9 mouse cellular contexts compared by ENCODE assay signal in the genomic region with DNA sequence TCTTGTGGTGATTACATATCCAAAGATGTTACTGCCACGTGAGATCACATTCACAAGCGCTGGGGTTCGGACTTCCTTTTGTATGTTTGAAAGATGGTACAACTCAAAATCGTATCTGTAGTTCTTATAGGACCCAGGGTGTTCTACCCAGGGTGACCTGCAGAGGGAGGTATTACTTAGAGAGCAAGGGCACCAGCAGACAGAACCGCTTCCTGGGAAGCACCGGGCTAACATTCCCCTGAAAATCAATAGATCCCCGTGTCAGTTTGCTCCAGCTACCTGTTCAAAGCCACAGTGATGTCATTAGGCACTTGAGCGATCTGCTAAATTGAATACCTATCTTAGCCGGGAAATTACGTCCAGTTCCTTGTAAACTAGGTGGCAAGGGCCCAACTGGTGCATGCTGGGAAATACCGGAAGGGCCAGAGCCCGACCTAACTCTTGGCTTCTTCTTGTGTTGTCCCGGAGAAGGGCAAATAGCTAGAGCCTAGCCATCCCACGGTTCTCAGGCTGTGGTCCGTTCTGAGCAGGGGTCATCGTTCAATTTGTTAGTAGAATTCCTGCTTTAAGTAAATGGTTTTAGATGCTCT. TPM values are rescaled to one million over a fixed set of nuclear protein-coding genes. Genes with fewer than 3 reads are reported as not detected.
DNase-seq lines count a peak whose midpoint lies in the region; ATAC-seq and TF ChIP-seq lines count a peak whose summit lies in the region.
"Had no signal": no experiment of that assay in that cellular context is flagged by ENCODE, and none has a peak within 500 bp of the region (broad histone marks: within the 10 kb centered on the region; RNA-seq: fewer than 3 reads in every experiment).

No protein-coding gene starts in this region.

- TF ChIP-seq POLR2A in limb, embryonic 14.5 days (IDR thresholded peaks at IDR 0.05; ENCODE audit: borderline replicate concordance, extremely low read depth, insufficient read depth, insufficient read length) = no peak

- no peaks in the 10 kb centered on the region for H3K36me3 ChIP-seq in heart, embryonic 15.5 days
- H3K36me3 ChIP-seq in limb, embryonic 14.5 days (ENCODE audit: control insufficient read depth, insufficient read depth, low read length) = no peaks in the 10 kb centered on the region
- H3K36me3 ChIP-seq: neural tube, embryonic 13.5 days had no signal

- intact Hi-C loops in left cerebral cortex, adult 2 months (cut with DNase I) = loop anchor here (2.0 to 10.0 kb wide), 2 partner anchors 361 to 465 kb away; no protein-coding TSS in a partner anchor
- intact Hi-C loops in left cerebral cortex, postnatal 36 days (cut with DNase I) = loop anchor here (10.0 kb wide), 1 partner anchor 455 kb away; no protein-coding TSS in a partner anchor

- peak in 1 of 2 experiments; percentile 44 for DNase-seq in left cerebral cortex, adult 2 months (ENCODE audit: extremely low spot score in 1 of 2, low spot score in 2 of 2)
- DNase-seq in left cerebral cortex, postnatal 36 days (ENCODE audit: low spot score in 2 of 2) = no peak
- DNase-seq in NIH3T3 (ENCODE audit: low read depth) = peak; percentile 62
- peak; percentile 81 to 84 for DNase-seq in cerebellum, postnatal 10 days
- peak; percentile 38 for DNase-seq in limb, embryonic 14.5 days (ENCODE audit: low spot score)
- peak; percentile 60 for DNase-seq in retina, embryonic 14.5 days (ENCODE audit: low spot score)

- H3K27me3 ChIP-seq in heart, embryonic 15.5 days = no peaks in the 10 kb centered on the region
- H3K27me3 ChIP-seq in limb, embryonic 14.5 days (ENCODE audit: control insufficient read depth, insufficient read depth, low read length) = no peaks in the 10 kb centered on the region
- H3K27me3 ChIP-seq: neural tube, embryonic 13.5 days had no signal

- 0 out of 2 replicates have a peak overlapping the region, but pooled peaks have one; percentile 7 for H3K4me3 ChIP-seq in left cerebral cortex, adult 2 months
- no peak overlapping the region for H3K4me3 ChIP-seq in heart, embryonic 15.5 days
- H3K4me3 ChIP-seq in limb, embryonic 14.5 days (replicated peaks; ENCODE audit: low read length) = no peak overlapping the region
- H3K4me3 ChIP-seq: neural tube, embryonic 13.5 days had no signal

- no peaks in the 10 kb centered on the region for H3K4me1 ChIP-seq in heart, embryonic 15.5 days (replicated peaks)
- no peaks in the 10 kb centered on the region for H3K4me1 ChIP-seq in limb, embryonic 14.5 days (ENCODE audit: control insufficient read depth, insufficient read depth, low read length)
- H3K4me1 ChIP-seq: neural tube, embryonic 13.5 days had no signal

- H3K9me3 ChIP-seq in heart, embryonic 15.5 days (replicated peaks) = no peaks in the 10 kb centered on the region
- no peaks in the 10 kb centered on the region for H3K9me3 ChIP-seq in limb, embryonic 14.5 days (ENCODE audit: control insufficient read depth, low read length)
- H3K9me3 ChIP-seq: neural tube, embryonic 13.5 days had no signal

- H3K4me2 ChIP-seq in heart, embryonic 15.5 days = 0 out of 2 replicates have a peak overlapping the region, but pooled peaks have one; percentile 13
- no peak overlapping the region for H3K4me2 ChIP-seq in limb, embryonic 14.5 days (replicated peaks; ENCODE audit: low read depth, low read length, severe bottlenecking)
- H3K4me2 ChIP-seq: neural tube, embryonic 13.5 days had no signal

- WGBS in heart, embryonic 15.5 days = 53% methylated on average over 16 of the region's 16 CpGs
- WGBS in limb, embryonic 14.5 days = 53% methylated on average over 16 of the region's 16 CpGs

- TF ChIP-seq CTCF in left cerebral cortex, adult 2 months (IDR thresholded peaks at IDR 0.05) = peak; percentile 59

- H3K27ac ChIP-seq in left cerebral cortex, adult 2 months = no peak overlapping the region
- no peak overlapping the region for H3K27ac ChIP-seq in heart, embryonic 15.5 days
- no peak overlapping the region for H3K27ac ChIP-seq in limb, embryonic 14.5 days (replicated peaks; ENCODE audit: low read depth, low read length)
- H3K27ac ChIP-seq: neural tube, embryonic 13.5 days had no signal

- H3K9ac ChIP-seq in heart, embryonic 15.5 days = no peak overlapping the region
- no peak overlapping the region for H3K9ac ChIP-seq in limb, embryonic 14.5 days (ENCODE audit: low read depth, low read length, severe bottlenecking)
- H3K9ac ChIP-seq: neural tube, embryonic 13.5 days had no signal

- no peak for ATAC-seq in heart, embryonic 15.5 days (replicated peaks; ENCODE audit: insufficient number of reproducible peaks, insufficient read depth, low FRiP score, low read depth)
- ATAC-seq in limb, embryonic 14.5 days (ENCODE audit: low FRiP score, low read depth) = no peak
- no peak for ATAC-seq in inflammation-experienced regulatory T-cells, adult 6 months

RNA-seq across cellular contexts. Expression of a gene that starts 14.2 kb away (rescaled TPM):
- total RNA-seq in left cerebral cortex, adult 2 months (2021) = not detected
- total RNA-seq in left cerebral cortex, postnatal 36 days (2021) = not detected
- polyA plus RNA-seq in heart, embryonic 15.5 days (2015; fragmentation: Nextera tagmentation; extraction: Ambion mirVana) = 0.16 TPM in 1 of 2 replicates, not detected in the other
- polyA plus RNA-seq in limb, embryonic 14.5 days (2012; rRNA removed) = 0.25 and 0.29 TPM in 2 replicates
- polyA plus RNA-seq in limb, embryonic 14.5 days (2014; fragmentation: Nextera tagmentation; extraction: Ambion mirVana) = 0.48 and 0.65 TPM in 2 replicates
- not detected for polyA plus RNA-seq in inflammation-experienced regulatory T-cells, adult 6 months (2017; shearing (Covaris generic))

RNA-seq across cellular contexts. Expression of a gene that starts 27.6 kb away (rescaled TPM):
- total RNA-seq in left cerebral cortex, adult 2 months (2021) = under 1 TPM; 0.18 to 0.23 TPM
- total RNA-seq in left cerebral cortex, postnatal 36 days (2021) = under 1 TPM; 0.07 TPM
- polyA plus RNA-seq in heart, embryonic 15.5 days (2015; fragmentation: Nextera tagmentation; extraction: Ambion mirVana) = 0.05 and 0.08 TPM in 2 replicates
- 0.04 and 0.16 TPM in 2 replicates for polyA plus RNA-seq in limb, embryonic 14.5 days (2012; rRNA removed)
- 0.07 and 0.08 TPM in 2 replicates for polyA plus RNA-seq in limb, embryonic 14.5 days (2014; fragmentation: Nextera tagmentation; extraction: Ambion mirVana)
- under 1 TPM in 1 of 3 experiments, not detected in 2; 0.06 TPM for polyA plus RNA-seq in inflammation-experienced regulatory T-cells, adult 6 months (2017; shearing (Covaris generic))
- polyA plus RNA-seq: neural tube, embryonic 13.5 days had no signal

RNA-seq across cellular contexts. Expression of a gene that starts 48.0 kb away (rescaled TPM):
- 10 to 100 TPM; 18.4 to 19.4 TPM for total RNA-seq in left cerebral cortex, adult 2 months (2021)
- 10 to 100 TPM; 16.3 to 17.0 TPM for total RNA-seq in left cerebral cortex, postnatal 36 days (2021)
- polyA plus RNA-seq in heart, embryonic 15.5 days (2015; fragmentation: Nextera tagmentation; extraction: Ambion mirVana) = 1.1 TPM in 2 replicates
- 7.6 and 8.2 TPM in 2 replicates for polyA plus RNA-seq in limb, embryonic 14.5 days (2012; rRNA removed)
- polyA plus RNA-seq in limb, embryonic 14.5 days (2014; fragmentation: Nextera tagmentation; extraction: Ambion mirVana) = 3.5 and 3.6 TPM in 2 replicates
- polyA plus RNA-seq in inflammation-experienced regulatory T-cells, adult 6 months (2017; shearing (Covaris generic)) = 1 to 10 TPM; 1.7 to 2.6 (median 2.0) TPM

Comparison
In these comparisons a context has a peak if more than half of its experiments do, and no peak if none do; other contexts are left out.
1. DNase-seq: peak in NIH3T3 (single experiment), cerebellum, postnatal 10 days (2 of 2), limb, embryonic 14.5 days (single experiment) and retina, embryonic 14.5 days (single experiment); none in left cerebral cortex, postnatal 36 days (0 of 2).